Mouse (Mus musculus) embryonic facial prominence, embryonic 11.5 days (tissue): ENCODE measurements around the gene Psors1c2. TPM values are rescaled to one million over a fixed set of nuclear protein-coding genes. Genes with fewer than 3 reads are reported as not detected.

Experiments
- ATAC-seq: fragments of 200-750 bp; cut with Nextera tagmentation; replicated peaks from 2 replicates; pipeline ENCODE4 v1.8.0; 2017; ENCODE audit warnings: low read depth; ENCODE audit not compliant: insufficient number of reproducible peaks, low FRiP score, low TSS enrichment
- DNase-seq: peaks from one replicate; pipeline ENCODE4 v3.0.0-alpha.2; 2015; ENCODE audit warnings: low spot score
- H3K27ac ChIP-seq: fragments of 300-500 bp; sonication (generic); replicated peaks from 2 replicates; pipeline ENCODE4 v1.5.1; 2014; ENCODE audit warnings: mild to moderate bottlenecking, low read depth, low read length, control low read depth
- H3K27me3 ChIP-seq: fragments of 300-500 bp; sonication (generic); 2 replicates; pipeline ENCODE4 v1.6.1; 2014; ENCODE audit warnings: mild to moderate bottlenecking, low read length, moderate library complexity, mixed read lengths; ENCODE audit not compliant: control insufficient read depth, insufficient read depth
- H3K36me3 ChIP-seq: fragments of 300-500 bp; sonication (generic); replicated peaks from 2 replicates; pipeline ENCODE4 v1.6.1; 2014; ENCODE audit warnings: low read depth, mild to moderate bottlenecking, low read length, moderate library complexity, mixed read lengths; ENCODE audit not compliant: control insufficient read depth, insufficient read depth
- H3K4me1 ChIP-seq: fragments of 300-500 bp; sonication (generic); 2 replicates; pipeline ENCODE4 v1.6.1; 2014; ENCODE audit warnings: low read length, mixed read lengths; ENCODE audit not compliant: control insufficient read depth, insufficient read depth
- H3K4me2 ChIP-seq: fragments of 300-500 bp; sonication (generic); 2 replicates; pipeline ENCODE4 v1.6.1; 2014; ENCODE audit warnings: low read depth, mild to moderate bottlenecking, control low read depth, low read length, moderate library complexity
- H3K4me3 ChIP-seq: fragments of 300-500 bp; sonication (generic); 2 replicates; pipeline ENCODE4 v1.5.1; 2014; ENCODE audit warnings: low read depth, low read length, control low read depth
- H3K9ac ChIP-seq: fragments of 300-500 bp; sonication (generic); replicated peaks from 2 replicates; pipeline ENCODE4 v1.6.1; 2014; ENCODE audit warnings: mild to moderate bottlenecking, control low read depth, low read length
- H3K9me3 ChIP-seq: fragments of 300-500 bp; sonication (generic); replicated peaks from 2 replicates; pipeline ENCODE4 v1.6.1; 2016; ENCODE audit warnings: mild to moderate bottlenecking, low read length, inconsistent platforms, mixed read lengths; ENCODE audit not compliant: control insufficient read depth
- WGBS: fragments of 180-500 bp; shearing (Covaris S2); extraction: QIAGEN DNeasy Blood & Tissue Kit; methylation state at CpG from one replicate; pipeline ENCODE4 v1.1.7; 2014; 5-methylcytosine and 5-hydroxymethylcytosine counted together
- polyA plus RNA-seq: library from polyadenylated mRNA; unstranded; fragments of >200 nt; fragmentation: Nextera tagmentation; extraction: Ambion mirVana; gene quantifications from 2 replicates; pipeline ENCODE4 v1.2.1, GENCODE M21; 2014

Psors1c2 gene
- polyA plus RNA-seq, 1 experiment from 2014 or later: 0.60 TPM

- DNase-seq (no peak), ATAC-seq (no peak)
- no peaks in the 10 kb centered on the region for H3K4me1 ChIP-seq
- no peak overlapping the region for H3K27ac ChIP-seq
- no peaks in the 10 kb centered on the region for H3K27me3 ChIP-seq
- no peaks in the 10 kb centered on the region for H3K9me3 ChIP-seq
- no peaks in the 10 kb centered on the region for H3K36me3 ChIP-seq
- 81% methylated on average over 5 of the region's 5 CpGs for WGBS
- no peak overlapping the region for H3K4me2 ChIP-seq
- H3K4me3 ChIP-seq: no peak overlapping the region
- H3K9ac ChIP-seq: no peak overlapping the region
Measured at GRCm38 (mm10) chr17:35554321-35554720, 21.3 kb downstream of the Psors1c2 start.

GRCm38 (mm10) chr17:35554761-35555397, 21.9 kb downstream of the Psors1c2 start:
- H3K4me2 ChIP-seq: no peak overlapping the region
- DNase-seq: no peak
- no peak for ATAC-seq
- 93% methylated on average over 18 of the region's 18 CpGs for WGBS
- H3K9me3 ChIP-seq: no peaks in the 10 kb centered on the region
- H3K27ac ChIP-seq: no peak overlapping the region
- H3K36me3 ChIP-seq: no peaks in the 10 kb centered on the region
- no peaks in the 10 kb centered on the region for H3K4me1 ChIP-seq
- no peaks in the 10 kb centered on the region for H3K27me3 ChIP-seq
- no peak overlapping the region for H3K9ac ChIP-seq
- H3K4me3 ChIP-seq: no peak overlapping the region

GRCm38 (mm10) chr17:35556186-35556765, 23.3 kb downstream of the Psors1c2 start:
- DNase-seq (no peak), ATAC-seq (no peak)
- H3K4me2 ChIP-seq: no peak overlapping the region
- H3K4me1 ChIP-seq: no peaks in the 10 kb centered on the region
- H3K9ac ChIP-seq: no peak overlapping the region
- H3K36me3 ChIP-seq: no peaks in the 10 kb centered on the region
- WGBS: 84% methylated on average over 13 of the region's 13 CpGs
- no peak overlapping the region for H3K27ac ChIP-seq
- no peaks in the 10 kb centered on the region for H3K27me3 ChIP-seq
- H3K9me3 ChIP-seq: no peaks in the 10 kb centered on the region
- no peak overlapping the region for H3K4me3 ChIP-seq

GRCm38 (mm10) chr17:35556812-35557211, 23.8 kb downstream of the Psors1c2 start:
- H3K4me2 ChIP-seq: no peak overlapping the region
- H3K9ac ChIP-seq: no peak overlapping the region
- H3K36me3 ChIP-seq: no peaks in the 10 kb centered on the region
- DNase-seq (peak; percentile 69), ATAC-seq (no peak)
- H3K27ac ChIP-seq: no peak overlapping the region
- H3K27me3 ChIP-seq: no peaks in the 10 kb centered on the region
- no peak overlapping the region for H3K4me3 ChIP-seq
- H3K9me3 ChIP-seq: no peaks in the 10 kb centered on the region
- WGBS: 39% methylated on average over 5 of the region's 5 CpGs
- H3K4me1 ChIP-seq: no peaks in the 10 kb centered on the region

GRCm38 (mm10) chr17:35557351-35557750, 24.4 kb downstream of the Psors1c2 start:
- no peak overlapping the region for H3K4me3 ChIP-seq
- no peak for ATAC-seq
- no peak for DNase-seq
- H3K9me3 ChIP-seq: no peaks in the 10 kb centered on the region
- no peaks in the 10 kb centered on the region for H3K4me1 ChIP-seq
- no peak overlapping the region for H3K9ac ChIP-seq
- H3K36me3 ChIP-seq: no peaks in the 10 kb centered on the region
- WGBS: 80% methylated on average over 9 of the region's 9 CpGs
- H3K27me3 ChIP-seq: no peaks in the 10 kb centered on the region
- H3K4me2 ChIP-seq: no peak overlapping the region
- no peak overlapping the region for H3K27ac ChIP-seq

- Histone ChIP-seq H3K4me2 (no peak overlapping the region), H3K27me3 (no peaks in the 10 kb centered on the region), H3K36me3 (no peaks in the 10 kb centered on the region), H3K4me3 (no peak overlapping the region), H3K9me3 (no peaks in the 10 kb centered on the region), H3K27ac (no peak overlapping the region), H3K4me1 (no peaks in the 10 kb centered on the region), H3K9ac (no peak overlapping the region)
- DNase-seq: no peak
- 66% methylated on average over 8 of the region's 8 CpGs for WGBS
- ATAC-seq: no peak
Measured at GRCm38 (mm10) chr17:35558216-35558615, 25.2 kb downstream of the Psors1c2 start.

GRCm38 (mm10) chr17:35567150-35567549, 34.1 kb downstream of the Psors1c2 start, which contains the start of gene 2300002M23Rik:
2300002M23Rik (plus strand) TSS chr17:35567450.
- Histone ChIP-seq H3K9me3 (no peaks in the 10 kb centered on the region), H3K36me3 (no peaks in the 10 kb centered on the region), H3K4me3 (no peak within 1 kb of the TSS), H3K27ac (no peak within 1 kb of the TSS), H3K27me3 (peaks cover 18% of the 10 kb centered on the region), H3K4me2 (no peak within 1 kb of the TSS), H3K9ac (no peak within 1 kb of the TSS), H3K4me1 (no peaks in the 10 kb centered on the region)
- WGBS: 53% methylated on average over 3 of the region's 3 CpGs
- ATAC-seq: no peak
- no peak for DNase-seq

GRCm38 (mm10) chr17:35567767-35568166, 34.8 kb downstream of the Psors1c2 start:
- Histone ChIP-seq H3K9me3 (no peaks in the 10 kb centered on the region), H3K4me1 (no peaks in the 10 kb centered on the region), H3K4me2 (no peak overlapping the region), H3K36me3 (no peaks in the 10 kb centered on the region), H3K9ac (no peak overlapping the region), H3K27me3 (peaks cover 18% of the 10 kb centered on the region), H3K27ac (no peak overlapping the region), H3K4me3 (no peak overlapping the region)
- ATAC-seq (no peak), DNase-seq (no peak)
- WGBS: 18% methylated on average over 9 of the region's 9 CpGs
